Mouse (Mus musculus): ENCODE results near the gene Faah.

GRCm38 (mm10) chr4:115931556-115932088 is 86.1 kb downstream of the Faah start:
- no peak for TF ChIP-seq CTCF (IDR thresholded peaks at IDR 0.05; ENCODE audit: extremely low read depth, insufficient read depth, low read length)
- no peak for TF ChIP-seq POLR2A (IDR thresholded peaks at IDR 0.05; ENCODE audit: extremely low read depth, insufficient read depth, low read length)

All from cortical plate, adult 2 months (tissue).